In genomic region chr12:118847381-118847780, GRCm38 (mm10) we compare ENCODE assay signal across 9 mouse cellular contexts. TPM values are rescaled to one million over a fixed set of nuclear protein-coding genes. Genes with fewer than 3 reads are reported as not detected.
DNase-seq lines count a peak whose midpoint lies in the region; ATAC-seq and TF ChIP-seq lines count a peak whose summit lies in the region.
"Had no signal": no experiment of that assay in that cellular context is flagged by ENCODE, and none has a peak within 500 bp of the region (broad histone marks: within the 10 kb centered on the region; RNA-seq: fewer than 3 reads in every experiment).

No protein-coding gene starts in this region.

- ATAC-seq in lung, embryonic 14.5 days (ENCODE audit: insufficient read depth) = no peak
- no peak for ATAC-seq in limb, embryonic 13.5 days (ENCODE audit: low FRiP score, low read depth)
- ATAC-seq in inflammation-experienced regulatory T-cells, adult 6 months = no peak

- no peak overlapping the region for H3K9ac ChIP-seq in lung, embryonic 14.5 days
- no peak overlapping the region for H3K9ac ChIP-seq in limb, embryonic 13.5 days

- TF ChIP-seq CTCF in lung, embryonic 14.5 days (IDR thresholded peaks at IDR 0.05; ENCODE audit: low read depth) = no peak

- WGBS in lung, embryonic 14.5 days = under 1% methylated on average over 17 of the region's 17 CpGs
- 0% methylated on average over 17 of the region's 17 CpGs for WGBS in forebrain, embryonic 10.5 days
- WGBS in limb, embryonic 13.5 days = 1% methylated on average over 17 of the region's 17 CpGs

- no peak overlapping the region for H3K27ac ChIP-seq in lung, embryonic 14.5 days (ENCODE audit: low read depth)
- peak overlapping the region; percentile 95 for H3K27ac ChIP-seq in forebrain, embryonic 10.5 days
- H3K27ac ChIP-seq in limb, embryonic 13.5 days = no peak overlapping the region

- peak overlapping the region; percentile 42 for H3K4me3 ChIP-seq in lung, embryonic 14.5 days (ENCODE audit: low read depth, low read length)
- H3K4me3 ChIP-seq in forebrain, embryonic 10.5 days = peak overlapping the region; percentile 66
- H3K4me3 ChIP-seq in limb, embryonic 13.5 days = peak overlapping the region; percentile 47

- peaks cover 91% of the 10 kb centered on the region for H3K27me3 ChIP-seq in lung, embryonic 14.5 days (ENCODE audit: insufficient read depth, low read length)
- peaks cover 98% of the 10 kb centered on the region for H3K27me3 ChIP-seq in forebrain, embryonic 10.5 days (ENCODE audit: poor library complexity, severe bottlenecking)
- H3K27me3 ChIP-seq in limb, embryonic 13.5 days = peaks cover 91% of the 10 kb centered on the region

- no peaks in the 10 kb centered on the region for H3K4me1 ChIP-seq in lung, embryonic 14.5 days (ENCODE audit: insufficient read depth)
- H3K4me1 ChIP-seq in forebrain, embryonic 10.5 days = peaks cover 77% of the 10 kb centered on the region
- peaks cover 35% of the 10 kb centered on the region for H3K4me1 ChIP-seq in limb, embryonic 13.5 days

- no peaks in the 10 kb centered on the region for H3K36me3 ChIP-seq in lung, embryonic 14.5 days (ENCODE audit: insufficient read depth)
- H3K36me3 ChIP-seq in forebrain, embryonic 10.5 days (replicated peaks) = peaks cover 19% of the 10 kb centered on the region
- H3K36me3 ChIP-seq in limb, embryonic 13.5 days = no peaks in the 10 kb centered on the region

- H3K4me2 ChIP-seq in lung, embryonic 14.5 days = peak overlapping the region; percentile 81
- peak overlapping the region; percentile 72 for H3K4me2 ChIP-seq in limb, embryonic 13.5 days (replicated peaks)

- DNase-seq in lung, embryonic 14.5 days = no peak
- no peak for DNase-seq in lung, postnatal 10 days
- DNase-seq in forebrain, embryonic 10.5 days (ENCODE audit: extremely low spot score, low spot score) = no peak
- peak; percentile 27 for DNase-seq in retina, postnatal 1 day
- no peak for DNase-seq in adrenal gland, postnatal 14 days
- no peak for DNase-seq in kidney, adult 18-20 months

- no peaks in the 10 kb centered on the region for H3K9me3 ChIP-seq in lung, embryonic 14.5 days (ENCODE audit: low read depth, low read length)
- H3K9me3 ChIP-seq in forebrain, embryonic 10.5 days = no peaks in the 10 kb centered on the region
- H3K9me3 ChIP-seq in limb, embryonic 13.5 days = no peaks in the 10 kb centered on the region

RNA-seq across cellular contexts. Expression of gene Sp8, which starts 1.3 kb away (rescaled TPM):
- polyA plus RNA-seq in lung, embryonic 14.5 days (2014; fragmentation: Nextera tagmentation; extraction: Ambion mirVana) = not detected in 2 replicates
- polyA plus RNA-seq in forebrain, embryonic 10.5 days (2016; fragmentation: Nextera tagmentation; extraction: Ambion mirVana) = 17.5 and 20.9 TPM in 2 replicates
- polyA plus RNA-seq in limb, embryonic 13.5 days (2015; fragmentation: Nextera tagmentation; extraction: Ambion mirVana) = 2.2 and 2.9 TPM in 2 replicates
- not detected in 2 replicates for total RNA-seq in adrenal gland, postnatal 14 days (2021)
- not detected for polyA plus RNA-seq in inflammation-experienced regulatory T-cells, adult 6 months (2017; shearing (Covaris generic))
- total RNA-seq: megakaryocyte progenitor cell, adult 5-6 weeks had no signal
